Comparison of ENCODE assay signal across 22 mouse cellular contexts in the genomic region with DNA sequence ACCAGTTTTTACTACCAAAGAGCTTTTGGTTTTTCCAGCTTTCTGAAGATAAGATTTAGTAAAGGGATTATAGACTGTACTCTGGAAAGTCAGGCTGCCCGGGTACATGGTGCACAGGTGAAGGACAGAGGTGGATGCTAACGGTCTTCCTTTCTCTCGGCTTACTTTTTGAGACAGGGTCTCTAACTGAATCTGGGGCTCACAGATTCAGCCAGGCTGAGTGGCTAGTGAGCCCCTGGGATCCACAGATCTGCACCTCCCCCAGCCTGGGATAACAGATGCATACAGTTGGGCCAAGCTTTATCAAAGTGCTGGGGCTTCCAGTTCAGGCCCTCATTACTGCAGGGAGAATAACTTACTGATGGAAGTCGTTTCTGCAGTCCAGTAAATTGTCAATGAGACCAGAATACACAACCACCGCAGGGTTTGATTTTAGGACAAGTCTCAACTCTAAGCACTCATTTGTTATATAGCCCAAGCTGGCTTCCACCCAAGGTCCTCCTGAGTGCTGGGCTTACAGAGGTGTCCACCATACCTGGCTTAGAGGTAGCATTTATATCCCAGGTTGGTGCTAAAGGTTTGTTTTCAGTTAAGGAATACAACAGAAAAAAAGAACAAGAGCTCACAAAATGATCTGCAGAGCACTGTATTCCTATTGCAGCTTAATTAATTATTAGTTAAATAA. TPM values are rescaled to one million over a fixed set of nuclear protein-coding genes. Genes with fewer than 3 reads are reported as not detected.
DNase-seq lines count a peak whose midpoint lies in the region; ATAC-seq and TF ChIP-seq lines count a peak whose summit lies in the region.
"Had no signal": no experiment of that assay in that cellular context is flagged by ENCODE, and none has a peak within 500 bp of the region (broad histone marks: within the 10 kb centered on the region; RNA-seq: fewer than 3 reads in every experiment).

No protein-coding gene starts in this region.

- 71% methylated on average over 5 of the region's 5 CpGs for WGBS in liver, embryonic 13.5 days (ENCODE audit: insufficient replicate concordance)
- WGBS in liver, embryonic 11.5 days, result 74% methylated on average over 5 of the region's 5 CpGs

- H3K4me1 ChIP-seq in liver, embryonic 13.5 days (replicated peaks), result peaks cover 31% of the 10 kb centered on the region
- peaks cover 20% of the 10 kb centered on the region for H3K4me1 ChIP-seq in liver, embryonic 11.5 days (replicated peaks; ENCODE audit: control insufficient read depth, insufficient read depth, low read length)
- H3K4me1 ChIP-seq in testis, adult 2 months (ENCODE audit: control insufficient read depth, insufficient read depth, low read length), result peaks cover 8% of the 10 kb centered on the region; the same call in 1 of the 2 replicates

- H3K9ac ChIP-seq in liver, embryonic 13.5 days, result peak overlapping the region; percentile 47; the same call in 1 of the 2 replicates
- H3K9ac ChIP-seq in liver, embryonic 11.5 days (ENCODE audit: low read depth, low read length), result no peak overlapping the region
- H3K9ac ChIP-seq: heart, embryonic 12.5 days; hindbrain, embryonic 15.5 days; intestine, embryonic 15.5 days; kidney, embryonic 15.5 days had no signal

- H3K4me3 ChIP-seq in liver, embryonic 13.5 days (replicated peaks), result no peak overlapping the region
- H3K4me3 ChIP-seq in liver, embryonic 11.5 days (ENCODE audit: low read depth, low read length), result no peak overlapping the region
- peak overlapping the region; percentile 61 for H3K4me3 ChIP-seq in testis, adult 2 months (ENCODE audit: control insufficient read depth, low read depth, low read length)
- H3K4me3 ChIP-seq: heart, embryonic 12.5 days; intestine, embryonic 15.5 days; kidney, embryonic 15.5 days had no signal

- no peak for TF ChIP-seq CTCF in testis, adult 2 months (IDR thresholded peaks at IDR 0.05; ENCODE audit: control insufficient read depth, insufficient read depth, insufficient replicate concordance, low read depth, low read length)

- H3K9me3 ChIP-seq in liver, embryonic 13.5 days (replicated peaks), result no peaks in the 10 kb centered on the region
- no peaks in the 10 kb centered on the region for H3K9me3 ChIP-seq in liver, embryonic 11.5 days (ENCODE audit: control insufficient read depth, low read length)
- H3K9me3 ChIP-seq: heart, embryonic 12.5 days; hindbrain, embryonic 15.5 days; intestine, embryonic 15.5 days; kidney, embryonic 15.5 days had no signal

- intact Hi-C loops in heart, postnatal 25 days (cut with DNase I), result loop anchor here (10.0 kb wide), 2 partner anchors 188 to 258 kb away; a partner anchor contains a TSS

- peak; percentile 11 for DNase-seq in cerebellum, adult 11 months
- DNase-seq in cerebellum, postnatal 4 days (ENCODE audit: low spot score in 2 of 2), result no peak
- DNase-seq in heart, adult 11 months, result peak; percentile 86
- DNase-seq in heart, postnatal 25 days (ENCODE audit: low spot score), result no peak
- DNase-seq in liver, embryonic 13.5 days, result no peak
- no peak for DNase-seq in liver, embryonic 11.5 days (ENCODE audit: low spot score)
- no peak for DNase-seq in testis, postnatal 10 days (ENCODE audit: low spot score)
- DNase-seq: adrenal gland, adult 8-10 months; gastrocnemius, postnatal 14 days; heart, postnatal 14 days; kidney, postnatal 4 days; lung, adult 2 months; lung, postnatal 4 days; right cerebral cortex, postnatal 14 days; spleen, adult 18-20 months had no signal

- H3K4me2 ChIP-seq in liver, embryonic 13.5 days, result peak overlapping the region; percentile 45
- no peak overlapping the region; the same call in 1 of the 2 replicates for H3K4me2 ChIP-seq in liver, embryonic 11.5 days
- H3K4me2 ChIP-seq: heart, embryonic 12.5 days had no signal

- no peak for ATAC-seq in liver, embryonic 13.5 days (ENCODE audit: low read depth)
- no peak for ATAC-seq in liver, embryonic 11.5 days (replicated peaks; ENCODE audit: low FRiP score)
- ATAC-seq: forebrain, embryonic 14.5 days; intestine, embryonic 15.5 days; Patski had no signal

- H3K27me3 ChIP-seq in liver, embryonic 13.5 days, result no peaks in the 10 kb centered on the region
- no peaks in the 10 kb centered on the region for H3K27me3 ChIP-seq in liver, embryonic 11.5 days (replicated peaks; ENCODE audit: control insufficient read depth, insufficient read depth, low read length)
- H3K27me3 ChIP-seq in testis, adult 2 months (ENCODE audit: control insufficient read depth, insufficient read depth, low read length), result no peaks in the 10 kb centered on the region
- H3K27me3 ChIP-seq: heart, embryonic 12.5 days; hindbrain, embryonic 15.5 days; intestine, embryonic 15.5 days; kidney, embryonic 15.5 days; Patski had no signal

- H3K36me3 ChIP-seq in liver, embryonic 13.5 days, result 0 out of 2 replicates have a peak, but pooled peaks cover 4% of the 10 kb centered on the region
- no peaks in the 10 kb centered on the region for H3K36me3 ChIP-seq in liver, embryonic 11.5 days (ENCODE audit: control insufficient read depth, insufficient read depth, low read length)
- H3K36me3 ChIP-seq in testis, adult 2 months (ENCODE audit: control insufficient read depth, insufficient read depth, low read length), result no peaks in the 10 kb centered on the region; the same call in 1 of the 2 replicates
- H3K36me3 ChIP-seq: hindbrain, embryonic 15.5 days; intestine, embryonic 15.5 days; kidney, embryonic 15.5 days had no signal

- TF ChIP-seq POLR2A in testis, adult 2 months (IDR thresholded peaks at IDR 0.05; ENCODE audit: control insufficient read depth, low read depth, low read length), result no peak

- H3K27ac ChIP-seq in liver, embryonic 13.5 days, result peak overlapping the region; percentile 11; the same call in 1 of the 2 replicates
- no peak overlapping the region; the same call in 1 of the 2 replicates for H3K27ac ChIP-seq in liver, embryonic 11.5 days (ENCODE audit: low read depth, low read length)
- H3K27ac ChIP-seq in testis, adult 2 months (ENCODE audit: control insufficient read depth, insufficient read depth, low read depth, low read length), result no peak overlapping the region
- H3K27ac ChIP-seq: hindbrain, embryonic 15.5 days; intestine, embryonic 15.5 days; kidney, embryonic 15.5 days had no signal

RNA-seq across cellular contexts. Expression of a gene that starts 1.8 kb away (rescaled TPM):
- total RNA-seq in heart, postnatal 25 days (2021), result 10 to 100 TPM; 16.2 to 17.4 TPM
- polyA plus RNA-seq in liver, embryonic 13.5 days (2015; fragmentation: Nextera tagmentation; extraction: Ambion mirVana), result 24.2 and 28.6 TPM in 2 replicates
- 53.2 and 62.3 TPM in 2 replicates for polyA plus RNA-seq in liver, embryonic 11.5 days (2014; fragmentation: Nextera tagmentation; extraction: Ambion mirVana)
- 17.2 and 17.9 TPM in 2 replicates for polyA plus RNA-seq in testis, adult 2 months (2012; rRNA removed)

RNA-seq across cellular contexts. Expression of a gene that starts 2.0 kb away (rescaled TPM):
- total RNA-seq in heart, postnatal 25 days (2021), result 10 to 100 TPM; 83.8 to 97.6 TPM
- 678 and 901 TPM in 2 replicates for polyA plus RNA-seq in liver, embryonic 13.5 days (2015; fragmentation: Nextera tagmentation; extraction: Ambion mirVana)
- 1,278 and 1,318 TPM in 2 replicates for polyA plus RNA-seq in liver, embryonic 11.5 days (2014; fragmentation: Nextera tagmentation; extraction: Ambion mirVana)
- 15.2 and 15.3 TPM in 2 replicates for polyA plus RNA-seq in testis, adult 2 months (2012; rRNA removed)

Comparison
In these comparisons a context has a peak if more than half of its experiments do, and no peak if none do; other contexts are left out.
1. DNase-seq: peak in cerebellum, adult 11 months (single experiment) and heart, adult 11 months (single experiment); none in cerebellum, postnatal 4 days (0 of 2), heart, postnatal 25 days (single experiment), liver, embryonic 13.5 days (single experiment), liver, embryonic 11.5 days (single experiment) and testis, postnatal 10 days (single experiment).
2. RNA of a gene that starts 2.0 kb away (polyA plus RNA-seq): 1,278 to 1,318 TPM in liver, embryonic 11.5 days and 678 to 901 TPM in liver, embryonic 13.5 days; 15.2 to 15.3 TPM in testis, adult 2 months; every median in the first group is over 10 times any median in the second.